Mouse (Mus musculus) heart, embryonic 12.5 days (tissue): ENCODE measurements around the gene Slc2a6. TPM values are rescaled to one million over a fixed set of nuclear protein-coding genes. Genes with fewer than 3 reads are reported as not detected.
A peak's percentile ranks its signal among the peaks of the same experiment; 100 is the strongest.

ENCODE experiments used
- ATAC-seq: fragments of 200-750 bp; cut with Nextera tagmentation; 2 replicates; pipeline ENCODE4 v1.8.0; 2017; ENCODE audit warnings: moderate TSS enrichment, moderate library complexity; ENCODE audit not compliant: insufficient number of reproducible peaks, low FRiP score
- H3K27ac ChIP-seq: fragments of 300-500 bp; sonication (generic); 2 replicates; pipeline ENCODE4 v1.5.1; 2016; ENCODE audit warnings: mild to moderate bottlenecking, moderate library complexity; ENCODE audit not compliant: poor library complexity, severe bottlenecking
- H3K27me3 ChIP-seq: fragments of 300-500 bp; sonication (generic); replicated peaks from 2 replicates; pipeline ENCODE4 v1.6.1; 2016; ENCODE audit warnings: mild to moderate bottlenecking, moderate library complexity
- H3K36me3 ChIP-seq: fragments of 300-500 bp; sonication (generic); 2 replicates; pipeline ENCODE4 v1.6.1; 2016; ENCODE audit warnings: mild to moderate bottlenecking, moderate library complexity
- H3K4me1 ChIP-seq: fragments of 300-500 bp; sonication (generic); replicated peaks from 2 replicates; pipeline ENCODE4 v1.6.1; 2016; ENCODE audit warnings: mild to moderate bottlenecking
- H3K4me2 ChIP-seq: fragments of 300-500 bp; sonication (generic); 2 replicates; pipeline ENCODE4 v1.6.1; 2016; ENCODE audit warnings: mild to moderate bottlenecking, moderate library complexity
- H3K4me3 ChIP-seq: fragments of 300-500 bp; sonication (generic); 2 replicates; pipeline ENCODE4 v1.5.1; 2016; ENCODE audit warnings: mild to moderate bottlenecking
- H3K9ac ChIP-seq: fragments of 300-500 bp; sonication (generic); 2 replicates; pipeline ENCODE4 v1.6.1; 2016; ENCODE audit warnings: mild to moderate bottlenecking, moderate library complexity
- H3K9me3 ChIP-seq: fragments of 300-500 bp; sonication (generic); replicated peaks from 2 replicates; pipeline ENCODE4 v1.6.1; 2016; ENCODE audit warnings: mild to moderate bottlenecking, moderate library complexity
- WGBS: fragments of 180-500 bp; shearing (Covaris S2); methylation state at CpG from one replicate; pipeline ENCODE4 v1.1.7; 2016; 5-methylcytosine and 5-hydroxymethylcytosine counted together
- polyA plus RNA-seq: library from polyadenylated mRNA; unstranded; fragments of >200 nt; fragmentation: Nextera tagmentation; extraction: Ambion mirVana; gene quantifications from 2 replicates; pipeline ENCODE4 v1.2.1, GENCODE M21; 2016

The Slc2a6 gene
- polyA plus RNA-seq, 1 experiment from 2014 or later: 0.47 TPM

GRCm38 (mm10) chr2:27036003-27036402 is 8.2 kb upstream of the Slc2a6 start:
- 64% methylated on average over 3 of the region's 3 CpGs for WGBS
- Histone ChIP-seq H3K9ac (no peak overlapping the region), H3K27me3 (0 out of 2 replicates have a peak, but pooled peaks cover 22% of the 10 kb centered on the region), H3K27ac (no peak overlapping the region), H3K4me2 (no peak overlapping the region), H3K4me1 (peaks cover 3% of the 10 kb centered on the region; the same call in 1 of the 2 replicates), H3K4me3 (no peak overlapping the region), H3K9me3 (no peaks in the 10 kb centered on the region), H3K36me3 (no peaks in the 10 kb centered on the region)
- no peak for ATAC-seq

- Histone ChIP-seq H3K9ac (no peak overlapping the region), H3K9me3 (no peaks in the 10 kb centered on the region), H3K36me3 (no peaks in the 10 kb centered on the region), H3K4me3 (no peak overlapping the region), H3K27ac (no peak overlapping the region), H3K27me3 (peaks cover 22% of the 10 kb centered on the region), H3K4me2 (no peak overlapping the region), H3K4me1 (peaks cover 9% of the 10 kb centered on the region; the same call in 1 of the 2 replicates)
- 67% methylated on average over 2 of the region's 2 CpGs for WGBS
- ATAC-seq: no peak
Observed at GRCm38 (mm10) chr2:27032361-27032760, 4.6 kb upstream of the Slc2a6 start.

GRCm38 (mm10) chr2:27028437-27029015 is 728 bp upstream of the Slc2a6 start:
- 52% methylated on average over 4 of the region's 4 CpGs for WGBS
- H3K9ac ChIP-seq: 0 out of 2 replicates have a peak overlapping the region, but pooled peaks have one; percentile 4

GRCm38 (mm10) chr2:27026857-27027617 is 761 bp downstream of the Slc2a6 start:
- Histone ChIP-seq H3K36me3 (no peaks in the 10 kb centered on the region), H3K4me1 (peaks cover 9% of the 10 kb centered on the region; the same call in 1 of the 2 replicates), H3K27me3 (peaks cover 53% of the 10 kb centered on the region), H3K4me3 (no peak overlapping the region), H3K4me2 (no peak overlapping the region), H3K9me3 (no peaks in the 10 kb centered on the region), H3K9ac (no peak overlapping the region), H3K27ac (no peak overlapping the region)
- ATAC-seq: no peak
- 58% methylated on average over 10 of the region's 10 CpGs for WGBS

More at GRCm38 (mm10) chr2:27028437-27029015, 728 bp upstream of the Slc2a6 start:
- H3K4me3 ChIP-seq: 0 out of 2 replicates have a peak overlapping the region, but pooled peaks have one; percentile 28
- H3K9me3 ChIP-seq: no peaks in the 10 kb centered on the region
- peaks cover 9% of the 10 kb centered on the region; the same call in 1 of the 2 replicates for H3K4me1 ChIP-seq
- no peaks in the 10 kb centered on the region for H3K36me3 ChIP-seq
- H3K27me3 ChIP-seq: peaks cover 53% of the 10 kb centered on the region
- H3K27ac ChIP-seq: no peak overlapping the region
- no peak for ATAC-seq
- peak overlapping the region; percentile 65 for H3K4me2 ChIP-seq

DNA sequence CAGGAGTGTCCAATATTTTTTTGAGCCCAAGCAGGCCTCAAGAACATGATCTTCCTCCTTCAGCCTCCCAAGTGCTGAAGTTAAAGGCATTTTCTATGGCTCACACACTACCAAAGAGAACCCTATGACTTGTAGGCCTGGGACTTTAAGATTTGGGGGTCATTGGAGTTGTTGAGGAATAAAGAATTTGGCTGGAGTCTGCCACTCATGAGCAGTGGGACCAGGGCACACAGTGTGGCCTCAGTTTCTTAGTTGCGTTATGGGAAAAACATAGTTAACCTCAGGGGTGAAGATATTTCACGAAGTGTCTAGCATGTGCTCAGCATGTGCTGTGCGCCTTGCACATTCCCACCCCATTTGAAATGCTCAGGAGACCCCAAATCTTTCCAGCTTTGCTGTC is 1.5 kb downstream of the Slc2a6 start:
- Histone ChIP-seq H3K4me3 (no peak overlapping the region), H3K9ac (no peak overlapping the region), H3K9me3 (no peaks in the 10 kb centered on the region), H3K27me3 (peaks cover 53% of the 10 kb centered on the region), H3K36me3 (no peaks in the 10 kb centered on the region), H3K4me2 (no peak overlapping the region), H3K27ac (no peak overlapping the region), H3K4me1 (peaks cover 9% of the 10 kb centered on the region; the same call in 1 of the 2 replicates)
- 85% methylated on average over 3 of the region's 3 CpGs for WGBS
- ATAC-seq: no peak

DNA sequence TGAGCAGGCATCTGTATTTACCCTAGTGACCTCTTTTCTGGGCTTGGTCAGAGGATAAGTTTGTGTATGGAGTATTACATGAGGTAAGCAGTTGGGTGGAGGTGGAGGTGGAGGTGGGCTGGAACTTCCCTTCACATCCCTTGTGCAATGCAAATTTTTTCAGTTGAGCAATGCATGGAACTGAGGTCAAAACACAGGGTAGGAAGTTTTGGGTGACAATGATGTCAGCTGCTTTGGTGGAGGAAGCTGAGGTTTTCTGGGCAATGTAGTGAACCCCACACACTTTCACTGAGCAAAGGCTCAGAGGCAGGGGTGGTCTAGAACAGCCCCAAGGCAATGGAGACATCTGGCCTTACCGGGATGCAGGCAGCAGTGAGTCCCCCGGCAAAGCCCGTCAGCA is 2.3 kb downstream of the Slc2a6 start:
- H3K9me3 ChIP-seq: no peaks in the 10 kb centered on the region
- 84% methylated on average over 3 of the region's 3 CpGs for WGBS

DNA sequence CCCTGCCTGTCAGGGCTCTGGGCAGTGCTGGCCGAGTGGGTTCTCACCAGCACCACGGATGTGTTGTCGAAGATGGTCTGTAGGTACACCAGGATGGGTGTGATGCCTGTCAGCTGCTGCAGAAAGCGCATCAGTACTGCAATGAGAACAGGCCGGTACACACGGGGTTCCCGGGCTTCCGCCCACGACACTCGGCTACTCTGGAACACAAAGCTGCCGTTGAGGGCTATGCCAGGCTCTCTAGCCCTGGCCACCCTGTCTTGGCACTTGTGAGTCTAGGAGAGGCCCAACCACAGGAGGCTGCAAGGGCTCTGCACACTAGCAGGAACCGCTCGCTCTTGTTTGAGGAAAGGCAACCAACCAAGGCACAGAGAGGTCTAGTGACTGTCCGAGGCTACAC is 3.7 kb downstream of the Slc2a6 start:
- WGBS: 83% methylated on average over 14 of the region's 14 CpGs
- ATAC-seq: no peak
- peaks cover 42% of the 10 kb centered on the region for H3K27me3 ChIP-seq

More for the DNA sequence above, 2.3 kb downstream of the Slc2a6 start:
- Histone ChIP-seq H3K4me3 (no peak overlapping the region), H3K4me1 (peaks cover 9% of the 10 kb centered on the region; the same call in 1 of the 2 replicates), H3K27ac (no peak overlapping the region), H3K4me2 (no peak overlapping the region), H3K9ac (no peak overlapping the region), H3K36me3 (peaks cover 3% of the 10 kb centered on the region; the same call in 1 of the 2 replicates), H3K27me3 (peaks cover 51% of the 10 kb centered on the region)
- no peak for ATAC-seq

GRCm38 (mm10) chr2:27022612-27023011 is 5.2 kb downstream of the Slc2a6 start:
- WGBS: 72% methylated on average over 6 of the region's 6 CpGs
- H3K9me3 ChIP-seq: no peaks in the 10 kb centered on the region
- no peak for ATAC-seq

More for the DNA sequence above, 3.7 kb downstream of the Slc2a6 start:
- no peak overlapping the region for H3K27ac ChIP-seq
- peaks cover 17% of the 10 kb centered on the region for H3K36me3 ChIP-seq
- H3K4me3 ChIP-seq: no peak overlapping the region
- peaks cover 9% of the 10 kb centered on the region; the same call in 1 of the 2 replicates for H3K4me1 ChIP-seq
- H3K4me2 ChIP-seq: no peak overlapping the region
- H3K9me3 ChIP-seq: no peaks in the 10 kb centered on the region
- H3K9ac ChIP-seq: no peak overlapping the region

GRCm38 (mm10) chr2:27021103-27021502 is 6.7 kb downstream of the Slc2a6 start:
- Histone ChIP-seq H3K36me3 (peaks cover 44% of the 10 kb centered on the region), H3K9ac (no peak overlapping the region), H3K9me3 (no peaks in the 10 kb centered on the region), H3K27me3 (peaks cover 21% of the 10 kb centered on the region; the same call in 1 of the 2 replicates), H3K4me3 (no peak overlapping the region), H3K4me2 (no peak overlapping the region), H3K27ac (no peak overlapping the region), H3K4me1 (no peaks in the 10 kb centered on the region)
- ATAC-seq: no peak
- whole genome bisulfite sequencing: 81% methylated on average over 1 of the region's 1 CpGs

More at GRCm38 (mm10) chr2:27022612-27023011, 5.2 kb downstream of the Slc2a6 start:
- Histone ChIP-seq H3K9ac (no peak overlapping the region), H3K36me3 (peaks cover 31% of the 10 kb centered on the region), H3K27me3 (peaks cover 36% of the 10 kb centered on the region), H3K4me2 (no peak overlapping the region), H3K4me1 (peaks cover 1% of the 10 kb centered on the region; the same call in 1 of the 2 replicates), H3K4me3 (no peak overlapping the region), H3K27ac (no peak overlapping the region)

GRCm38 (mm10) chr2:27019530-27019929 is 8.3 kb downstream of the Slc2a6 start:
- no peak overlapping the region for H3K4me3 ChIP-seq
- H3K27me3 ChIP-seq: peaks cover 5% of the 10 kb centered on the region; the same call in 1 of the 2 replicates
- WGBS: 86% methylated on average over 2 of the region's 2 CpGs
- no peak overlapping the region for H3K4me2 ChIP-seq
- H3K9me3 ChIP-seq: no peaks in the 10 kb centered on the region
- ATAC-seq: no peak
- peaks cover 60% of the 10 kb centered on the region for H3K36me3 ChIP-seq
- no peak overlapping the region for H3K27ac ChIP-seq
- H3K9ac ChIP-seq: no peak overlapping the region
- H3K4me1 ChIP-seq: no peaks in the 10 kb centered on the region

- no peak overlapping the region for H3K4me2 ChIP-seq
- H3K9ac ChIP-seq: no peak overlapping the region
- no peaks in the 10 kb centered on the region for H3K9me3 ChIP-seq
- H3K27me3 ChIP-seq: no peaks in the 10 kb centered on the region
- no peak for ATAC-seq
- H3K4me3 ChIP-seq: no peak overlapping the region
- H3K36me3 ChIP-seq: peaks cover 71% of the 10 kb centered on the region
- 52% methylated on average over 5 of the region's 5 CpGs for WGBS
- H3K27ac ChIP-seq: no peak overlapping the region
- no peaks in the 10 kb centered on the region for H3K4me1 ChIP-seq
Observed at GRCm38 (mm10) chr2:27017802-27018201, 10.0 kb downstream of the Slc2a6 start.
